ENCODE assay signal across 11 mouse cellular contexts in the genomic region with DNA sequence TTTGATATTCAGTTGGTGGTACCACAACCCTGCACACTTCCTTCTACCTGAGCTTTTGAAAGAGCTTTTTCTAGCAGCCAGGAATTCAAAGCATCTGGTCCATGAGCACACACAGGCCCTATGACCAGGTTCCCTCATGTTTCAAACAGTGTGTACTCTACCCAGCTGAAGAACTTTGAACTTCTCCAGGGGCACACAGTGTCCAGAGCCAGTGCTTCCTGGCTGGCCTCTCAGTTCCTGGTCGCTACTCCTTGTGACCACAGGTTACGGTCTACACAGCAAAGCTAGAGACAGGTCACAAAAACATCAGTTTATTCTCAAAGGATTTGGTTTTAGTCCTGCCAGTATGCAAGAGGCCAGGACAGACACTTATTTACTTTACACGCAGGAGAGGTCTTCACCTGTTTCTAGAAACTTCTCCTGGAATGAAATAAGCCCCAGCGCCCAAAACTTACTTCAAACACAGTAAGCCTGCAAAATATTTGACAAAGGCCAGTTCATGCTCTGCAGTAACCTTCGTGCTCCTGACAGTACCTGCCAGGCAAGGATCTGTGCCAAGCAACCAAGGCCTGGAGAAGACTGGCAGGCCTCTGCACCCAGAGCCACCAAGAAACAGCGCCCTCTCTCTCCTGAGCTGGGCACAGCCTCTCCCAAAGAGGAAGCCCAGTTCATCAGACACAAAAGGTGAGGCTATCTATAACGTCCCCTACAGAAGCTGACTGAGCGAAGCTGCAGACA.
A peak's percentile ranks its signal among the peaks of the same experiment; 100 is the strongest.
DNase-seq lines count a peak whose midpoint lies in the region; ATAC-seq and TF ChIP-seq lines count a peak whose summit lies in the region.
"Had no signal": no experiment of that assay in that cellular context is flagged by ENCODE, and none has a peak within 500 bp of the region (broad histone marks: within the 10 kb centered on the region; RNA-seq: fewer than 3 reads in every experiment).

No protein-coding gene starts in this region.

- peak; percentile 55 for TF ChIP-seq CTCF in intestine, postnatal 0 days (IDR thresholded peaks at IDR 0.05; ENCODE audit: low read depth)

- peak; percentile 45; the same call in 1 of the 2 replicates for ATAC-seq in intestine, postnatal 0 days
- no peak for ATAC-seq in intestine, embryonic 16.5 days
- ATAC-seq in liver, embryonic 16.5 days (ENCODE audit: low read depth): peak; percentile 59

- H3K27me3 ChIP-seq in intestine, postnatal 0 days (replicated peaks; ENCODE audit: control insufficient read depth, insufficient read depth, low read length): no peaks in the 10 kb centered on the region
- H3K27me3 ChIP-seq in intestine, embryonic 16.5 days (replicated peaks; ENCODE audit: control insufficient read depth, insufficient read depth, low read length): no peaks in the 10 kb centered on the region
- no peaks in the 10 kb centered on the region for H3K27me3 ChIP-seq in liver, embryonic 16.5 days (ENCODE audit: control insufficient read depth, insufficient read depth, low read depth, low read length)

- whole genome bisulfite sequencing in intestine, postnatal 0 days: 77% methylated on average over 8 of the region's 8 CpGs
- WGBS in intestine, embryonic 16.5 days: 84% methylated on average over 8 of the region's 8 CpGs
- WGBS in liver, embryonic 16.5 days (ENCODE audit: insufficient replicate concordance): 62% methylated on average over 8 of the region's 8 CpGs

- H3K4me3 ChIP-seq in intestine, postnatal 0 days (ENCODE audit: low read depth, low read length): no peak overlapping the region
- H3K4me3 ChIP-seq in intestine, embryonic 16.5 days (ENCODE audit: low read length): no peak overlapping the region
- no peak overlapping the region for H3K4me3 ChIP-seq in liver, embryonic 16.5 days (ENCODE audit: low read depth, low read length)
- H3K4me3 ChIP-seq: limb, embryonic 13.5 days; midbrain, embryonic 10.5 days had no signal

- no peak overlapping the region for H3K27ac ChIP-seq in intestine, postnatal 0 days (ENCODE audit: low read depth, low read length)
- no peak overlapping the region for H3K27ac ChIP-seq in intestine, embryonic 16.5 days (ENCODE audit: low read length)
- no peak overlapping the region for H3K27ac ChIP-seq in liver, embryonic 16.5 days (ENCODE audit: low read length)
- H3K27ac ChIP-seq: limb, embryonic 13.5 days had no signal

- H3K4me1 ChIP-seq in intestine, postnatal 0 days (replicated peaks; ENCODE audit: control insufficient read depth, insufficient read depth, low read length): no peaks in the 10 kb centered on the region
- no peaks in the 10 kb centered on the region for H3K4me1 ChIP-seq in intestine, embryonic 16.5 days (ENCODE audit: control insufficient read depth, insufficient read depth, low read length)
- no peaks in the 10 kb centered on the region for H3K4me1 ChIP-seq in liver, embryonic 16.5 days (ENCODE audit: control insufficient read depth, low read depth, low read length)

- H3K9ac ChIP-seq in intestine, postnatal 0 days (ENCODE audit: low read depth, low read length): no peak overlapping the region
- H3K9ac ChIP-seq in intestine, embryonic 16.5 days (ENCODE audit: low read depth, low read length): no peak overlapping the region
- H3K9ac ChIP-seq in liver, embryonic 16.5 days (ENCODE audit: low read depth, low read length): no peak overlapping the region
- H3K9ac ChIP-seq: limb, embryonic 13.5 days had no signal

- 0 out of 2 replicates have a peak, but pooled peaks cover 2% of the 10 kb centered on the region for H3K9me3 ChIP-seq in intestine, postnatal 0 days (ENCODE audit: control insufficient read depth)
- H3K9me3 ChIP-seq in intestine, embryonic 16.5 days (ENCODE audit: control insufficient read depth, low read length): 0 out of 2 replicates have a peak, but pooled peaks cover 3% of the 10 kb centered on the region
- no peaks in the 10 kb centered on the region for H3K9me3 ChIP-seq in liver, embryonic 16.5 days (replicated peaks; ENCODE audit: control insufficient read depth, low read length)

- no peaks in the 10 kb centered on the region for H3K36me3 ChIP-seq in intestine, postnatal 0 days (ENCODE audit: control insufficient read depth, insufficient read depth)
- H3K36me3 ChIP-seq in intestine, embryonic 16.5 days (ENCODE audit: control insufficient read depth, insufficient read depth, low read length): no peaks in the 10 kb centered on the region
- H3K36me3 ChIP-seq in liver, embryonic 16.5 days (ENCODE audit: control insufficient read depth, insufficient read depth): no peaks in the 10 kb centered on the region
- H3K36me3 ChIP-seq: limb, embryonic 13.5 days; midbrain, embryonic 10.5 days had no signal

- no peak overlapping the region for H3K4me2 ChIP-seq in intestine, postnatal 0 days (replicated peaks; ENCODE audit: low read depth)
- no peak overlapping the region for H3K4me2 ChIP-seq in intestine, embryonic 16.5 days (ENCODE audit: low read depth, low read length)
- H3K4me2 ChIP-seq in liver, embryonic 16.5 days (ENCODE audit: low read depth, low read length): no peak overlapping the region
- H3K4me2 ChIP-seq: limb, embryonic 13.5 days had no signal

- peak; percentile 5 to 41 for DNase-seq in urinary bladder, postnatal 36 days (ENCODE audit: low spot score in 2 of 2)
- no peak for DNase-seq in urinary bladder, postnatal 4 days (ENCODE audit: low spot score in 2 of 2)
- peak; percentile 26 for DNase-seq in yolk sac, embryonic 10.5 days (ENCODE audit: low spot score)
- DNase-seq in right cerebral cortex, adult 18-20 months: no peak
- DNase-seq in right cerebral cortex, adult 2 months (ENCODE audit: low spot score in 2 of 2): no peak
- DNase-seq: thymus, adult 18-20 months had no signal

Comparison
In these comparisons a context has a peak if more than half of its experiments do, and no peak if none do; other contexts are left out.
1. DNase-seq: peak in urinary bladder, postnatal 36 days (2 of 2) and yolk sac, embryonic 10.5 days (single experiment); none in urinary bladder, postnatal 4 days (0 of 2), right cerebral cortex, adult 18-20 months (single experiment) and right cerebral cortex, adult 2 months (0 of 2).